Mouse (Mus musculus) neural tube, embryonic 11.5 days (tissue): Measurements from ENCODE around the gene Zbtb16. TPM values are rescaled to one million over a fixed set of nuclear protein-coding genes. Genes with fewer than 3 reads are reported as not detected.
A peak's percentile ranks its signal among the peaks of the same experiment; 100 is the strongest.

Experiments
- ATAC-seq: fragments of 200-750 bp; cut with Nextera tagmentation; 2 replicates; pipeline ENCODE4 v1.8.0; 2017; ENCODE audit warnings: moderate number of reproducible peaks, mild to moderate bottlenecking, moderate TSS enrichment, moderate library complexity; ENCODE audit not compliant: insufficient read depth, low FRiP score, low TSS enrichment
- DNase-seq: peaks from one replicate; pipeline ENCODE4 v3.0.0-alpha.2; 2015; ENCODE audit warnings: low spot score
- H3K27ac ChIP-seq: fragments of 300-500 bp; sonication (generic); 2 replicates; pipeline ENCODE4 v1.5.1; 2014; ENCODE audit warnings: low read depth, mild to moderate bottlenecking, low read length
- H3K27me3 ChIP-seq: fragments of 300-500 bp; sonication (generic); 2 replicates; pipeline ENCODE4 v1.6.1; 2014; ENCODE audit warnings: mild to moderate bottlenecking, low read length, mixed read lengths; ENCODE audit not compliant: control insufficient read depth, insufficient read depth
- H3K36me3 ChIP-seq: fragments of 300-500 bp; sonication (generic); 2 replicates; pipeline ENCODE4 v1.6.1; 2014; ENCODE audit warnings: mild to moderate bottlenecking, low read length, moderate library complexity, mixed read lengths; ENCODE audit not compliant: control insufficient read depth, insufficient read depth
- H3K4me1 ChIP-seq: fragments of 300-500 bp; sonication (generic); 2 replicates; pipeline ENCODE4 v1.6.1; 2014; ENCODE audit warnings: low read length, mixed read lengths; ENCODE audit not compliant: control insufficient read depth, insufficient read depth
- H3K4me2 ChIP-seq: fragments of 300-500 bp; sonication (generic); 2 replicates; pipeline ENCODE4 v1.6.1; 2014; ENCODE audit warnings: low read depth, mild to moderate bottlenecking, moderate library complexity
- H3K4me3 ChIP-seq: fragments of 300-500 bp; sonication (generic); 2 replicates; pipeline ENCODE4 v1.5.1; 2014; ENCODE audit warnings: low read depth, low read length
- H3K9ac ChIP-seq: fragments of 300-500 bp; sonication (generic); 2 replicates; pipeline ENCODE4 v1.6.1; 2014; ENCODE audit warnings: mild to moderate bottlenecking, low read length
- H3K9me3 ChIP-seq: fragments of 300-500 bp; sonication (generic); 2 replicates; pipeline ENCODE4 v1.6.1; 2016; ENCODE audit warnings: low read length; ENCODE audit not compliant: control insufficient read depth
- WGBS: fragments of 180-500 bp; shearing (Covaris S2); extraction: QIAGEN DNeasy Blood & Tissue Kit; methylation state at CpG from one replicate; pipeline ENCODE4 v1.1.7; 2014; 5-methylcytosine and 5-hydroxymethylcytosine counted together
- polyA plus RNA-seq: library from polyadenylated mRNA; unstranded; fragments of >200 nt; fragmentation: Nextera tagmentation; extraction: Ambion mirVana; gene quantifications from 2 replicates; pipeline ENCODE4 v1.2.1, GENCODE M21; 2014

Gene Zbtb16
- polyA plus RNA-seq, 1 experiment from 2014 or later = 8.0 TPM

GRCm38 (mm10) chr9:48712985-48713765 is 122.8 kb downstream of the Zbtb16 start:
- H3K9me3 ChIP-seq = no peaks in the 10 kb centered on the region
- H3K27ac ChIP-seq = no peak overlapping the region
- no peaks in the 10 kb centered on the region for H3K36me3 ChIP-seq
- no peak overlapping the region for H3K4me3 ChIP-seq
- no peak overlapping the region for H3K4me2 ChIP-seq
- H3K4me1 ChIP-seq = peaks cover 5% of the 10 kb centered on the region; the same call in 1 of the 2 replicates
- DNase-seq = no peak
- ATAC-seq = no peak
- WGBS = 88% methylated on average over 13 of the region's 13 CpGs
- no peak overlapping the region for H3K9ac ChIP-seq
- H3K27me3 ChIP-seq = no peaks in the 10 kb centered on the region

GRCm38 (mm10) chr9:48711826-48712225 is 124.2 kb downstream of the Zbtb16 start:
- H3K27ac ChIP-seq = no peak overlapping the region
- H3K9me3 ChIP-seq = no peaks in the 10 kb centered on the region
- 83% methylated on average over 5 of the region's 5 CpGs for WGBS
- no peaks in the 10 kb centered on the region for H3K36me3 ChIP-seq
- no peaks in the 10 kb centered on the region for H3K27me3 ChIP-seq
- H3K4me1 ChIP-seq = peaks cover 5% of the 10 kb centered on the region; the same call in 1 of the 2 replicates
- H3K4me3 ChIP-seq = no peak overlapping the region
- no peak overlapping the region for H3K9ac ChIP-seq
- no peak for DNase-seq
- no peak overlapping the region for H3K4me2 ChIP-seq
- ATAC-seq = no peak

GRCm38 (mm10) chr9:48711296-48711781 is 124.7 kb downstream of the Zbtb16 start:
- Histone ChIP-seq H3K27me3 (no peaks in the 10 kb centered on the region), H3K4me1 (peaks cover 5% of the 10 kb centered on the region; the same call in 1 of the 2 replicates), H3K36me3 (no peaks in the 10 kb centered on the region), H3K9ac (no peak overlapping the region), H3K4me2 (no peak overlapping the region), H3K27ac (0 out of 2 replicates have a peak overlapping the region, but pooled peaks have one; percentile 8), H3K4me3 (no peak overlapping the region), H3K9me3 (no peaks in the 10 kb centered on the region)
- DNase-seq = no peak
- WGBS = 45% methylated on average over 9 of the region's 9 CpGs
- ATAC-seq = no peak

GRCm38 (mm10) chr9:48710355-48711295 is 125.4 kb downstream of the Zbtb16 start:
- peaks cover 5% of the 10 kb centered on the region; the same call in 1 of the 2 replicates for H3K4me1 ChIP-seq
- no peaks in the 10 kb centered on the region for H3K9me3 ChIP-seq
- no peak for ATAC-seq
- H3K36me3 ChIP-seq = no peaks in the 10 kb centered on the region
- no peaks in the 10 kb centered on the region for H3K27me3 ChIP-seq
- 34% methylated on average over 17 of the region's 17 CpGs for WGBS
- H3K4me2 ChIP-seq = no peak overlapping the region
- H3K9ac ChIP-seq = no peak overlapping the region
- DNase-seq = no peak
- H3K4me3 ChIP-seq = no peak overlapping the region
- H3K27ac ChIP-seq = no peak overlapping the region

- DNase-seq (no peak), ATAC-seq (no peak)
- Histone ChIP-seq H3K27ac (no peak overlapping the region), H3K27me3 (no peaks in the 10 kb centered on the region), H3K9ac (no peak overlapping the region), H3K4me3 (no peak overlapping the region), H3K9me3 (no peaks in the 10 kb centered on the region), H3K4me1 (peaks cover 5% of the 10 kb centered on the region; the same call in 1 of the 2 replicates), H3K36me3 (no peaks in the 10 kb centered on the region), H3K4me2 (no peak overlapping the region)
- 86% methylated on average over 6 of the region's 6 CpGs for WGBS
These were observed 128.2 kb downstream of the Zbtb16 start for GRCm38 (mm10) chr9:48707824-48708229.

- Histone ChIP-seq H3K4me2 (no peak overlapping the region), H3K9ac (no peak overlapping the region), H3K36me3 (no peaks in the 10 kb centered on the region), H3K4me3 (no peak overlapping the region), H3K27me3 (no peaks in the 10 kb centered on the region), H3K27ac (no peak overlapping the region), H3K9me3 (no peaks in the 10 kb centered on the region), H3K4me1 (peaks cover 5% of the 10 kb centered on the region; the same call in 1 of the 2 replicates)
- no peak for DNase-seq
- 72% methylated on average over 14 of the region's 14 CpGs for WGBS
- ATAC-seq = no peak
These were observed 128.7 kb downstream of the Zbtb16 start for GRCm38 (mm10) chr9:48707134-48707823.

GRCm38 (mm10) chr9:48701296-48701695 is 134.7 kb downstream of the Zbtb16 start:
- DNase-seq = no peak
- no peak overlapping the region for H3K27ac ChIP-seq

GRCm38 (mm10) chr9:48700871-48701270 is 135.2 kb downstream of the Zbtb16 start:
- no peak overlapping the region for H3K9ac ChIP-seq
- no peaks in the 10 kb centered on the region for H3K27me3 ChIP-seq
- no peak for ATAC-seq
- no peak overlapping the region for H3K4me3 ChIP-seq
- H3K9me3 ChIP-seq = no peaks in the 10 kb centered on the region
- H3K36me3 ChIP-seq = no peaks in the 10 kb centered on the region
- no peak overlapping the region for H3K4me2 ChIP-seq
- no peak for DNase-seq
- H3K27ac ChIP-seq = no peak overlapping the region
- 54% methylated on average over 8 of the region's 8 CpGs for WGBS
- H3K4me1 ChIP-seq = peaks cover 10% of the 10 kb centered on the region

More at GRCm38 (mm10) chr9:48701296-48701695, 134.7 kb downstream of the Zbtb16 start:
- Histone ChIP-seq H3K9ac (no peak overlapping the region), H3K4me2 (no peak overlapping the region), H3K9me3 (no peaks in the 10 kb centered on the region), H3K4me1 (peaks cover 6% of the 10 kb centered on the region), H3K4me3 (no peak overlapping the region), H3K36me3 (no peaks in the 10 kb centered on the region), H3K27me3 (no peaks in the 10 kb centered on the region)
- no peak for ATAC-seq
- 68% methylated on average over 4 of the region's 4 CpGs for WGBS
